Mouse (Mus musculus): ENCODE data around the gene Lhfpl2. TPM values are rescaled to one million over a fixed set of nuclear protein-coding genes. Genes with fewer than 3 reads are reported as not detected.

Gene Lhfpl2
- polyA plus RNA-seq, 1 experiment from 2014 or later, result 18.2 TPM

GRCm38 (mm10) chr13:94151308-94151707 is 93.7 kb downstream of the Lhfpl2 start:
- Histone ChIP-seq H3K4me2 (no peak overlapping the region), H3K36me3 (no peaks in the 10 kb centered on the region), H3K27me3 (replicated peaks) (no peaks in the 10 kb centered on the region), H3K9ac (replicated peaks) (no peak overlapping the region), H3K9me3 (replicated peaks) (no peaks in the 10 kb centered on the region), H3K27ac (replicated peaks) (no peak overlapping the region), H3K4me1 (no peaks in the 10 kb centered on the region), H3K4me3 (replicated peaks) (no peak overlapping the region)
- no peak for ATAC-seq (ENCODE audit: low FRiP score)
- WGBS, result 32% methylated on average over 4 of the region's 4 CpGs

DNA sequence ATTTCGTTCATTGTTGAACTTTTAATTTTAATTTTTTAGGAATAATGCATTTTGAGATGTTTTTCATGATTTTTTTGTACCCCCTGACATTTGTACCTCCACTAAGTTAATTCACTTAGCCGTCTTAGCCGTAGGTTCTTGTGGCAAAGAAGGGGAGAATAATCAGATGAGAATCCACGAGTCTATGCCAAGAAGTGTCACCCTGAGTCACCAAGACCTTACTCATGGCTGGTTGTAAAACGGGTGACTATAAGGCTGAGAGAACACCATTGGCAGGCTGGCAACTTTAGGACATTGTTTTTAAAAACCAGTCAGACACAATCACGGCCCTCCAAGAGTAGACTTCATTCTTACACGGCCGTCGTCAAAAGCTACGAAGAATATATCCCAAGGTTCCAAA is 95.2 kb downstream of the Lhfpl2 start:
- no peaks in the 10 kb centered on the region for H3K36me3 ChIP-seq
- H3K4me3 ChIP-seq (replicated peaks), result no peak overlapping the region
- ATAC-seq (ENCODE audit: low FRiP score), result no peak
- no peaks in the 10 kb centered on the region for H3K4me1 ChIP-seq
- no peak overlapping the region for H3K9ac ChIP-seq (replicated peaks)
- no peaks in the 10 kb centered on the region for H3K9me3 ChIP-seq (replicated peaks)
- H3K27ac ChIP-seq (replicated peaks), result no peak overlapping the region
- no peak overlapping the region for H3K4me2 ChIP-seq
- H3K27me3 ChIP-seq (replicated peaks), result no peaks in the 10 kb centered on the region
- WGBS, result 95% methylated on average over 10 of the region's 10 CpGs

DNA sequence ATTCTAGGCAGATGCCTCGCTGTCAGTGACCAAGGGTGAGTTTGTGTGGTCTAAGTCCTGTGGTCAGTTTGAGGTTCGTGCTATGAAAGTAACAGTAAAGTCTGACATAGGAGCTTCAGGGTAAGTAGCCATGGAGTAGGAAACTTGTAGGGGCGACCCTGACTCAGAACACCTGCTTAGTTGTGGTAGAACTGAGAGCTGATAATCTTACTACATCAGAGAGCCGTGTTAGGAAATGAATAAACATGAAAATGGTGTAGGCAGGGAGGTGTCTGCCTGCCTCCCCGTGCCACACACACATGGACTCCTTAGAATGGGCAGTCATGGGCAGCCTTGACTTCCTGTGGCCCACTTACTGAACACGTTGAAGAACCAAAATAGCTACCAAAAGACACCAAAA is 96.1 kb downstream of the Lhfpl2 start:
- H3K36me3 ChIP-seq, result no peaks in the 10 kb centered on the region
- no peak for ATAC-seq (ENCODE audit: low FRiP score)
- no peaks in the 10 kb centered on the region for H3K27me3 ChIP-seq (replicated peaks)
- H3K9me3 ChIP-seq (replicated peaks), result no peaks in the 10 kb centered on the region
- H3K4me3 ChIP-seq (replicated peaks), result no peak overlapping the region
- no peak overlapping the region for H3K9ac ChIP-seq (replicated peaks)
- 89% methylated on average over 6 of the region's 6 CpGs for WGBS
- H3K27ac ChIP-seq (replicated peaks), result no peak overlapping the region
- peaks cover under 1% of the 10 kb centered on the region; the same call in 1 of the 2 replicates for H3K4me1 ChIP-seq
- H3K4me2 ChIP-seq, result no peak overlapping the region

DNA sequence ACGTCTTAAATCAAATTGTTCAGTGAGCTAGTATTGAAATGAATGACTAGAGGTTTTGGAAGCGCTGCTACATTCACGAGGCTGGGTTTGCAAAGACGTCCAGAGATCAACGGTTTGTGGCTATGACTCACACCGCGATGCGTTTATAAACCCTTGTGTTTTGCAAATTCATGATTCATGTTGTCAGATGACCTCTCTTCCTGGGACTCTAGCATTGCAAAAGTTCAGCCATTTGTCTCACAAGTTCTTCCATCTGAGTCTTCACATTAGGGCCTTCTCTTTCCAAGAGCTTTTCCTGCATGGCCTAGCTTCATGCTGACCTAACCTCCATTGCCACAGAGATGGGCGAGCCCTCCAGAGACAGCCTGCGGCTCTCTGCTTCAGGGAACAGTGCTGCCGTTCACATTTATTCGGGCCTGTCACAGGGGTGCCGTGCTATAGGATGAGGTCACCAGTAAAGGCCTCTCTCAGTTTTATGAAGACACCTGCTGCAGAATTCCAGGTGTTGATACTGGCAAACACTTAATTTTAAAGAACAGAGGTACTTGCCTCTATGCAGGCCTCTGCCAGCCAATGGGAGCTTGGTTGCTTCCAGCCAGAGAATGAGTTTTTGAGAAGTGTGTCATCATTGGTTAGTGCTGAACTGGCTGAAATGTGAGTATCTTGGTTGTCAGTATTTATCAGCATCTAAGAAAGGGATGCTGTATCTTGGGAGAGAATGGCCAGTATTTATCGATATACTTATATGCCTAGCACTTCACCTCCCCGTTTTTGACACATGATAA is 97.1 kb downstream of the Lhfpl2 start:
- ATAC-seq (ENCODE audit: low FRiP score), result no peak
- H3K4me3 ChIP-seq (replicated peaks), result no peak overlapping the region
- no peak overlapping the region for H3K27ac ChIP-seq (replicated peaks)
- H3K36me3 ChIP-seq, result no peaks in the 10 kb centered on the region
- no peak overlapping the region for H3K9ac ChIP-seq (replicated peaks)
- H3K9me3 ChIP-seq (replicated peaks), result no peaks in the 10 kb centered on the region
- peaks cover 5% of the 10 kb centered on the region; the same call in 1 of the 2 replicates for H3K4me1 ChIP-seq
- WGBS, result 89% methylated on average over 15 of the region's 15 CpGs
- no peak overlapping the region for H3K4me2 ChIP-seq
- H3K27me3 ChIP-seq (replicated peaks), result no peaks in the 10 kb centered on the region

- no peak overlapping the region for H3K27ac ChIP-seq (replicated peaks)
- no peak overlapping the region for H3K4me2 ChIP-seq
- ATAC-seq (ENCODE audit: low FRiP score), result peak; percentile 45; the same call in 1 of the 2 replicates
- peaks cover 5% of the 10 kb centered on the region; the same call in 1 of the 2 replicates for H3K4me1 ChIP-seq
- no peaks in the 10 kb centered on the region for H3K27me3 ChIP-seq (replicated peaks)
- H3K9me3 ChIP-seq (replicated peaks), result no peaks in the 10 kb centered on the region
- H3K4me3 ChIP-seq (replicated peaks), result no peak overlapping the region
- WGBS, result 50% methylated on average over 9 of the region's 9 CpGs
- H3K9ac ChIP-seq (replicated peaks), result no peak overlapping the region
- H3K36me3 ChIP-seq, result no peaks in the 10 kb centered on the region
Observed at GRCm38 (mm10) chr13:94155657-94156429, 98.2 kb downstream of the Lhfpl2 start.

DNA sequence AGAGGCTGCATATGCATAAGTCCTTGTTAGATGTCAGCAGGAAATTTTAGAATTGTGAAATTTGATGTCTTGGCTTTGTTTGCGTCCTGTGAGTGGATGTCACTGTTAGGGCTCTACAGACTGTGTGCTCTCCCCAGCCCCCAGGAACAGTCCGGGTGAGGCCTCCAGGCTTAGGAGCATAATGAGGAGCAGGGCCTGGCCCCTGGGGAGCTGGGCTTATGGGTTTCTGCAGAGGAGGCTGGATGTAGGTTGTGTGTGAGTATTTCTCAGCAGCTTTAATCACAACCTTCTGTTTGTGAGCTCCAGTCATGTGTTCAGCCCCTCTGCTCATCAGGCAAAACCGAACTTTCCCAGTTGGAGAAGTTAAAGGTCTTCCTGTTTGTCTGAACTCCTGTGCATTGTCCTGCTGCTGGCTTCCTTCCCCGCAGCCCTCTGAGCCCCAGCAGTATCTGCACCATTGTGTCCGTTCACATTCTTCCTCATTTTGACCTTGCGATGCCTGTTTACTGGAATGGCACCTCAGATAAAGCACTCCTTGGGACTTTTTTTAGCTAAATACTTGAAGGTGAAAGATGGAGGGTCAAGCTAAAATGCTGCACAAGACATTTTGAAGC is 101.4 kb downstream of the Lhfpl2 start:
- no peak overlapping the region for H3K9ac ChIP-seq (replicated peaks)
- no peak overlapping the region for H3K4me2 ChIP-seq
- H3K4me1 ChIP-seq, result peaks cover 5% of the 10 kb centered on the region; the same call in 1 of the 2 replicates
- ATAC-seq (ENCODE audit: low FRiP score), result no peak
- no peaks in the 10 kb centered on the region for H3K9me3 ChIP-seq (replicated peaks)
- WGBS, result 66% methylated on average over 6 of the region's 6 CpGs
- H3K4me3 ChIP-seq (replicated peaks), result no peak overlapping the region
- H3K27ac ChIP-seq (replicated peaks), result no peak overlapping the region; the same call in 1 of the 2 replicates
- no peaks in the 10 kb centered on the region for H3K27me3 ChIP-seq (replicated peaks)
- H3K36me3 ChIP-seq, result no peaks in the 10 kb centered on the region

DNA sequence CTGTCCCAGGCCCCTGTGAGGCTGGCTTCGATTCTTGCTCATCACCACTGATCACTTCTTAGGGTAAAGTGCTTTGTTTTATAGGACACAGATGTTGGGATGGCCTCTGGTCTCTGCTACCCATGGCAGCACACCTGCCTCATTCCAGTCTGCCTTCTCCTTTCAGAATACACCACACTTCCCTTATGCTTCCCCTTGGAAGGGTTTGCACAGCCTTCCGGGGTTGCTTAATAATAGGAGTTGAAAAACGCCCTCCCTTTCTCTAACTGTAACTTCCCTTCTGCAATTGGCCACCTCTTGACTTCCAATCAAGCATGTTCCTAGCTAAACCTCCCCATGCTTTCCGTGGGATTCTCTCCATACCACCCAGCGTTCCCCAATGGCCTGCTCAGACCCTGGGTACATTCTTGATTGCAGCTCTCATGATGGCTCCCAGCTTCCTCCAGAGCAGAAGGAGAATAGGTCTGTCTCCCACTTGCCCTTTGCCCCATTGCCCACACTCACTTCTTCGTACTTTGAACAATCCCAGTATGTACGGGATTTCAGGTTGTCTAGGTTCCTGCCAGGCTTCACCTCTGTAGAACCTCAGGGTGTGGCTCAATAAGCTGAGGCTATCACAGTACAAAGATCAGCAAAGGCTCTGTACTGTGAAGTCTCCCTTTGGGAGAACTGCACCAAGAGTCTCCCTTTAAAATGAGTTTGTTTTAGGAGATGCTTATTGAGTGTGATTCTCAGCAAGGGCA is 102.1 kb downstream of the Lhfpl2 start:
- no peak overlapping the region for H3K27ac ChIP-seq (replicated peaks)
- ATAC-seq (ENCODE audit: low FRiP score), result no peak
- H3K4me1 ChIP-seq, result peaks cover 5% of the 10 kb centered on the region; the same call in 1 of the 2 replicates
- no peak overlapping the region for H3K4me3 ChIP-seq (replicated peaks)
- no peak overlapping the region for H3K9ac ChIP-seq (replicated peaks)
- H3K36me3 ChIP-seq, result no peaks in the 10 kb centered on the region
- no peak overlapping the region for H3K4me2 ChIP-seq
- WGBS, result 89% methylated on average over 7 of the region's 7 CpGs
- H3K9me3 ChIP-seq (replicated peaks), result no peaks in the 10 kb centered on the region
- H3K27me3 ChIP-seq (replicated peaks), result no peaks in the 10 kb centered on the region

DNA sequence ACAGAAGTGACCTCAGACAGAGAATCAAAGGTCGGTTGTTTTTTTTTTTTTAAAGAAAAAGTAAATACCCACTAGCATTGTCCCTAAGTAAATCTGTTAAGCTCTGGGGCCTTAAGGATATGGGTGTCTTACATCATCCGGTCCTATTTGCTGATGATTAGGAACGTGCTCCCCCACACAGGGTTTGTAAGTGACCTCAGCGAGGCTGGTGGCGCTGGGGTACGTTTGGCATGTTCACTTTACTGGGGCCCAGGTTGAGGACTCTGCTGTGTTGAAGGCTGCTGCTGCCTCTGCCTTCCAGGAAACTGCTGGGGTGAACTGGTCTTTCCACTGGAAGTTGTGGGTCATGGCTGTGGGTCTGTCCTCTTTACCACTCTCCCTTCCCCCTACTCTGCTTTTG is 106.9 kb downstream of the Lhfpl2 start:
- ATAC-seq (ENCODE audit: low FRiP score), result no peak
- WGBS, result 87% methylated on average over 6 of the region's 6 CpGs
- no peaks in the 10 kb centered on the region for H3K4me1 ChIP-seq

DNA sequence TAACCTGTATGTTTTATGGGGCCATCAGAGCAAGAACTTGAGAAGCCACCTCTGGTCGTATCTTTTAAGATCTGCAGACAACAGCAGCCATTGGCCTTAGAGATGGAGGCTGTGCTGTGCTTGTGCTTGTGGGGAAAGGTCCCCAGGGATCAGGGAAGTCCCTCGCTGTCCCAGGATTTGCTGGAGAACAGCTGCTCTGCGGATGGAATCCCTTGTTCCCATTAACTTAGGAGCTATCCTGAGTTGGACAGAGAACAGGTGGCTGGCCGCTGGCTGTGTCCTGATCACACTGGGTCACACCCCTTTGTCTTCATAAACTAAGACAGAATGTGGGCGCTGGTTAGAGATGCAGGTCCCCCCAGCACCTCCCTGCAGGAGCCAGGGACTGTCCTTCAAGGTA is 110.7 kb downstream of the Lhfpl2 start:
- Histone ChIP-seq H3K27me3 (replicated peaks) (peaks cover 11% of the 10 kb centered on the region; the same call in 1 of the 2 replicates), H3K4me3 (replicated peaks) (no peak overlapping the region), H3K9ac (replicated peaks) (no peak overlapping the region), H3K4me2 (no peak overlapping the region), H3K27ac (replicated peaks) (no peak overlapping the region), H3K36me3 (no peaks in the 10 kb centered on the region), H3K9me3 (replicated peaks) (no peaks in the 10 kb centered on the region), H3K4me1 (peaks cover 6% of the 10 kb centered on the region)
- WGBS, result 74% methylated on average over 5 of the region's 5 CpGs
- ATAC-seq (ENCODE audit: low FRiP score), result no peak

More for the DNA sequence above, 106.9 kb downstream of the Lhfpl2 start:
- H3K9me3 ChIP-seq (replicated peaks), result no peaks in the 10 kb centered on the region
- H3K27me3 ChIP-seq (replicated peaks), result no peaks in the 10 kb centered on the region
- no peak overlapping the region for H3K27ac ChIP-seq (replicated peaks)
- no peaks in the 10 kb centered on the region for H3K36me3 ChIP-seq
- no peak overlapping the region for H3K9ac ChIP-seq (replicated peaks)
- H3K4me2 ChIP-seq, result no peak overlapping the region
- H3K4me3 ChIP-seq (replicated peaks), result no peak overlapping the region

DNA sequence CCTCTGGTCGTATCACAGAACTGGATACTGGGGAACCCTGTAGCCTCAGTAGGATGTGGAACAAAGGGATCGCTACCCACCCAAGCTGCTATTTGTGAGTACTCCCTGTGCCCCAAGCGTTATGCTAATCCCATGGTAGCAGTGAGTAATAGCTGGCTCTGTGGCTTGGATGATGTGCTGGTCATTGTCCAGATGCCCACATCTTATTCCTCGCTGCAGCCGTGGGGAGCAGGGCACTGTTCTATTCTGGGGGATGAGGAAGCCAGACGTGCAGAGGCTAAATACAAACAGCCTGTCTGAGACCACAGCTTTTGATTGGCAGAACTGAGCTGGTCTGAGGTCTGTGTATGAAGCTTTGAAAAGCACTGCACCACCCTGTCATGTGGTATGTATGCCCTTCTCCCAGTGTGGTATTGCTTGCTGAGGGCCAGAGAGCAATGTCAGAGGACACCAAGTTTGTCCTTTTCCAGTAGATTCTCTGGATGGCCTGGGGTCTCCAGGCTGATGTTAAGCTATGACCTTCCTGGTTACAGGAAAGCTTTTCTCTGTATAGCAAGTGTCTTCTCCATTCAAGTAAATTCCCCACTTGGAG is 111.8 kb downstream of the Lhfpl2 start:
- Histone ChIP-seq H3K4me2 (no peak overlapping the region), H3K27ac (replicated peaks) (no peak overlapping the region), H3K4me3 (replicated peaks) (no peak overlapping the region), H3K4me1 (peaks cover 17% of the 10 kb centered on the region), H3K36me3 (no peaks in the 10 kb centered on the region), H3K9me3 (replicated peaks) (no peaks in the 10 kb centered on the region), H3K9ac (replicated peaks) (no peak overlapping the region), H3K27me3 (replicated peaks) (peaks cover 11% of the 10 kb centered on the region; the same call in 1 of the 2 replicates)
- ATAC-seq (ENCODE audit: low FRiP score), result no peak
- 72% methylated on average over 6 of the region's 6 CpGs for WGBS

- WGBS, result 55% methylated on average over 5 of the region's 5 CpGs
- peaks cover 32% of the 10 kb centered on the region for H3K4me1 ChIP-seq
- H3K27me3 ChIP-seq (replicated peaks), result peaks cover 20% of the 10 kb centered on the region
- no peak overlapping the region for H3K9ac ChIP-seq (replicated peaks)
- no peak overlapping the region for H3K4me3 ChIP-seq (replicated peaks)
- H3K9me3 ChIP-seq (replicated peaks), result no peaks in the 10 kb centered on the region
- H3K36me3 ChIP-seq, result no peaks in the 10 kb centered on the region
- ATAC-seq (ENCODE audit: low FRiP score), result no peak
- no peak overlapping the region for H3K27ac ChIP-seq (replicated peaks)
- no peak overlapping the region for H3K4me2 ChIP-seq
Observed at GRCm38 (mm10) chr13:94171612-94172011, 114.0 kb downstream of the Lhfpl2 start.

Measured in neural tube, embryonic 15.5 days (tissue).